Mouse (Mus musculus) G1E (cell line): Measurements from ENCODE around the gene Otor. TPM values are rescaled to one million over a fixed set of nuclear protein-coding genes. Genes with fewer than 3 reads are reported as not detected.

Source experiments
- ATAC-seq: 2 replicates; pipeline ENCODE4 v1.8.0; 2016; ENCODE audit warnings: mild to moderate bottlenecking; ENCODE audit not compliant: insufficient number of reproducible peaks, poor library complexity, low FRiP score, severe bottlenecking; ENCODE audit errors: extremely low read depth
- DNase-seq: peaks from one replicate; pipeline ENCODE4 v3.0.0; 2012; ENCODE audit warnings: low spot score
- H3K27me3 ChIP-seq: 2 replicates; pipeline ENCODE4 v1.6.1; 2012; ENCODE audit warnings: mild to moderate bottlenecking, low read length, inconsistent platforms; ENCODE audit not compliant: insufficient read depth
- H3K36me3 ChIP-seq: replicated peaks from 2 replicates; pipeline ENCODE3; 2012; ENCODE audit warnings: mild to moderate bottlenecking, inconsistent platforms
- H3K4me1 ChIP-seq: 2 replicates; pipeline ENCODE4 v1.6.1; 2012; ENCODE audit warnings: low read depth, low read length, inconsistent platforms, mixed read lengths; ENCODE audit not compliant: insufficient read depth
- H3K4me3 ChIP-seq: 2 replicates; pipeline ENCODE4 v1.5.1; 2012; ENCODE audit warnings: low read depth, mild to moderate bottlenecking, inconsistent platforms, low read length, moderate library complexity, mixed read lengths
- H3K9me3 ChIP-seq: replicated peaks from 2 replicates; pipeline ENCODE4 v1.6.1; 2012; ENCODE audit warnings: inconsistent platforms
- CTCF ChIP-seq: IDR thresholded peaks from 2 replicates; pipeline ENCODE4 v1.5.1; 2012; ENCODE audit warnings: low read depth, low read length, inconsistent platforms, mixed read lengths
- GATA1 ChIP-seq: IDR thresholded peaks from 2 replicates; pipeline ENCODE4 v1.6.1; 2012; ENCODE audit warnings: borderline replicate concordance, low read length, inconsistent platforms, mixed read lengths
- GATA2 ChIP-seq: IDR thresholded peaks from 2 replicates; pipeline ENCODE4 v1.6.1; 2012; ENCODE audit warnings: low read depth, low read length, inconsistent platforms, borderline replicate concordance
- POLR2AphosphoS5 ChIP-seq: IDR thresholded peaks from 2 replicates; pipeline ENCODE4 v1.6.1; 2012; ENCODE audit warnings: low read depth, low read length, inconsistent platforms; ENCODE audit not compliant: insufficient replicate concordance
- TAL1 ChIP-seq: conservative IDR thresholded peaks from 2 replicates; pipeline ENCODE4 v1.6.1; 2012; ENCODE audit warnings: low read depth, low read length, inconsistent platforms, mixed read lengths
- polyA plus RNA-seq: library from polyadenylated mRNA; stranded (reverse); fragments of >175 nt; gene quantifications from 2 replicates; pipeline ENCODE4 v1.2.3, GENCODE M21; 2012
- total RNA-seq, 2 experiments: library from RNA; stranded (forward) in 1 of 2; stranded (reverse) in 1 of 2; fragments of 200-1000 nt in 1 of 2; fragments of >200 nt in 1 of 2; fragmentation: Nextera tagmentation in 1 of 2; gene quantifications; 2 replicates each; pipeline ENCODE4 v1.2.3; 2014 to 2017

The Otor gene
- total RNA-seq (2014; fragmentation: Nextera tagmentation) (not detected in 2 replicates), total RNA-seq (2017) (not detected in 2 replicates), polyA plus RNA-seq (not detected in 2 replicates)

DNA sequence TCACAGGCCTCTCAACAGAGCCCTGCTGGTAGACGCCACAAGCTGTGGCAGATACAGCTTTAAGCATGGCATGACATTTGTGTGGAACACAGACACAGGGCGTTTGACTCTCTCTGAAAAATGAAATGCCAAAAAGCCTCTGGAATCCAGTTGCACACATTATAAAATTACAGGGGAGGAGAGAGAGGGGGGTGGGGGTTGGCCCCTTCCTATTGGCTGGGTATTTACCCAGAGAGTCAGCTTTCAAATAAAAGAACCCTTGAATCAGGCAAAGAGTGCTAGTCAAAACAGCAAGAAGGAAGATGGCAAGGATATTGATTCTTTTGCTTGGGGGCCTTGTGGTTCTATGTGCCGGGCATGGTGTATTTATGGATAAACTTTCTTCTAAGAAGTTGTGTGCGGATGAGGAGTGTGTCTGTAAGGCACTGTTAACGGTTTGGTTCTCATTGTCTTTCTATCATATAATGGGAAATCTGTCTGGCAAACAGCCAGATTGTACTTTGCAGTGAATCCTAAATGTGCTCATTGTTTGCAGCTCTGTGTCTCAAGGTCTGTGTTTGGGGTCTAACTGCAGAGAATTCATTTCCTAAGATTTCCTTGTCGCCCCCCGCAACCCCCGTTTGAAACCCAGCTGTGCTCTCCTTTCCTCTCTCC is at the start of gene Otor:
Otor (plus strand) TSS at position 276 of the 654 bp plus-strand sequence.
- no peaks in the 10 kb centered on the region for H3K9me3 ChIP-seq
- no peaks in the 10 kb centered on the region for H3K27me3 ChIP-seq
- H3K4me3 ChIP-seq, result no peak within 1 kb of the TSS
- peaks cover 2% of the 10 kb centered on the region for H3K36me3 ChIP-seq
- ATAC-seq, result no peak
- TF ChIP-seq TAL1, result no peak
- DNase-seq, result no peak
- H3K4me1 ChIP-seq, result no peaks in the 10 kb centered on the region

- no peaks in the 10 kb centered on the region for H3K27me3 ChIP-seq
- H3K4me3 ChIP-seq, result no peak overlapping the region
- H3K9me3 ChIP-seq, result no peaks in the 10 kb centered on the region
- no peak for DNase-seq
- TF ChIP-seq GATA2, result no peak
- no peak for TF ChIP-seq POLR2AphosphoS5
- TF ChIP-seq GATA1, result no peak
- TF ChIP-seq CTCF, result no peak
- TF ChIP-seq TAL1, result no peak
- H3K4me1 ChIP-seq, result no peaks in the 10 kb centered on the region
- no peak for ATAC-seq
- H3K36me3 ChIP-seq, result no peaks in the 10 kb centered on the region
Observed at GRCm38 (mm10) chr2:143031283-143031682, 47.0 kb upstream of the Otor start.

GRCm38 (mm10) chr2:143032378-143033255 is 45.7 kb upstream of the Otor start:
- no peaks in the 10 kb centered on the region for H3K36me3 ChIP-seq
- H3K27me3 ChIP-seq, result no peaks in the 10 kb centered on the region
- H3K9me3 ChIP-seq, result no peaks in the 10 kb centered on the region
- DNase-seq (no peak), ATAC-seq (no peak)
- no peak for TF ChIP-seq POLR2AphosphoS5
- TF ChIP-seq CTCF, result no peak
- TF ChIP-seq TAL1, result no peak
- no peak for TF ChIP-seq GATA1
- TF ChIP-seq GATA2, result no peak
- no peaks in the 10 kb centered on the region for H3K4me1 ChIP-seq
- H3K4me3 ChIP-seq, result no peak overlapping the region

GRCm38 (mm10) chr2:143034350-143035085 is 43.8 kb upstream of the Otor start:
- DNase-seq (no peak), ATAC-seq (no peak)
- Histone ChIP-seq H3K4me1 (no peaks in the 10 kb centered on the region), H3K4me3 (no peak overlapping the region), H3K27me3 (no peaks in the 10 kb centered on the region), H3K36me3 (no peaks in the 10 kb centered on the region), H3K9me3 (no peaks in the 10 kb centered on the region)
- TF ChIP-seq TAL1, result no peak
- TF ChIP-seq GATA1, result no peak
- TF ChIP-seq GATA2, result no peak
- no peak for TF ChIP-seq POLR2AphosphoS5
- no peak for TF ChIP-seq CTCF

DNA sequence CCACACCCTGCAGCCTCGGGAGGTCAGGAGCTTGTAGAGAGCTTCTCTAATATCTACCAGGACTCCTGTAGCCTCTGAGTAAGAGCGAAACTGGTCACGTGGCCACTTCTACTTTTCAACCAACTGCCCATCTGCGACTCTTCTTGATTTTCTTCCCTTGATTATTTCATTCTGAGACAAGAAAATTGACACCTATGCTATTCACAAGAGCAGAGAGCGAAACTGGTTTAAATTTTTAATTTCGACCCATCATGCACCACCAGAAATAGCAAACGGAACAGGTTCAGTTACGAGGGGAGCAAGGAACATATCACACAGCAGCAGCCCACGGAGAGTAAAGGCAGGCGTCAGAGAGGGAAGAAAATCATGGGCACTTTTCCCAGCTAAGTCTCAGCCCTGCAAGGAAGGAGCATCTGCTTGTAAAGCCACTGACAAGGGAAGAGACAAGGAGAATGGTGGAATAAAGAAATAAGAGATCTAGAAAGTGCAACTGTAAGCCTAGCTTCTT is 43.1 kb upstream of the Otor start:
- no peak for TF ChIP-seq GATA1
- no peak for TF ChIP-seq TAL1
- no peak for TF ChIP-seq GATA2
- TF ChIP-seq POLR2AphosphoS5, result no peak
- TF ChIP-seq CTCF, result no peak
- Histone ChIP-seq H3K9me3 (no peaks in the 10 kb centered on the region), H3K4me1 (no peaks in the 10 kb centered on the region), H3K27me3 (no peaks in the 10 kb centered on the region), H3K4me3 (no peak overlapping the region), H3K36me3 (no peaks in the 10 kb centered on the region)
- no peak for DNase-seq
- no peak for ATAC-seq

- DNase-seq, result no peak
- Histone ChIP-seq H3K4me3 (no peak overlapping the region), H3K27me3 (no peaks in the 10 kb centered on the region), H3K36me3 (no peaks in the 10 kb centered on the region), H3K4me1 (no peaks in the 10 kb centered on the region), H3K9me3 (no peaks in the 10 kb centered on the region)
- TF ChIP-seq GATA1 (no peak), TAL1 (no peak), CTCF (no peak), POLR2AphosphoS5 (no peak)
- ATAC-seq, result no peak
Observed at GRCm38 (mm10) chr2:143041596-143041995, 36.7 kb upstream of the Otor start.
